Mouse (Mus musculus) stomach, embryonic 16.5 days (tissue): ENCODE data around the gene Rundc3a. TPM values are rescaled to one million over a fixed set of nuclear protein-coding genes. Genes with fewer than 3 reads are reported as not detected.
"Not testable (repeated sequence)": the region's sequence is repeated elsewhere in the genome, so short reads cannot be mapped to it uniquely, and the experiment has no call there.

Source experiments
- ATAC-seq: fragments of 200-750 bp; cut with Nextera tagmentation; 2 replicates; pipeline ENCODE4 v1.8.0; 2017; ENCODE audit warnings: moderate number of reproducible peaks, moderate TSS enrichment; ENCODE audit not compliant: insufficient read depth, low FRiP score
- H3K27ac ChIP-seq: fragments of 300-500 bp; sonication (generic); 2 replicates; pipeline ENCODE4 v1.5.1; 2014; ENCODE audit warnings: low read length
- H3K27me3 ChIP-seq: fragments of 300-500 bp; sonication (generic); 2 replicates; pipeline ENCODE4 v1.6.1; 2014; ENCODE audit warnings: low read length, control low read depth, mixed read lengths; ENCODE audit not compliant: control insufficient read depth, insufficient read depth
- H3K36me3 ChIP-seq: fragments of 300-500 bp; sonication (generic); 2 replicates; pipeline ENCODE4 v1.6.1; 2014; ENCODE audit warnings: low read length; ENCODE audit not compliant: control insufficient read depth, insufficient read depth
- H3K4me1 ChIP-seq: fragments of 300-500 bp; sonication (generic); 2 replicates; pipeline ENCODE4 v1.6.1; 2014; ENCODE audit warnings: low read length, control low read depth, mixed read lengths; ENCODE audit not compliant: control insufficient read depth, insufficient read depth
- H3K4me2 ChIP-seq: fragments of 300-500 bp; sonication (generic); 2 replicates; pipeline ENCODE4 v1.6.1; 2014; ENCODE audit warnings: low read depth, low read length, mixed read lengths
- H3K4me3 ChIP-seq: fragments of 300-500 bp; sonication (generic); replicated peaks from 2 replicates; pipeline ENCODE4 v1.5.1; 2014; ENCODE audit warnings: mild to moderate bottlenecking, low read length
- H3K9ac ChIP-seq: fragments of 300-500 bp; sonication (generic); 2 replicates; pipeline ENCODE4 v1.6.1; 2014; ENCODE audit warnings: low read length
- H3K9me3 ChIP-seq: fragments of 300-500 bp; sonication (generic); replicated peaks from 2 replicates; pipeline ENCODE4 v1.6.1; 2016; ENCODE audit warnings: low read length, control low read depth; ENCODE audit not compliant: control insufficient read depth
- WGBS: fragments of 180-500 bp; shearing (Covaris S2); extraction: QIAGEN DNeasy Blood & Tissue Kit; methylation state at CpG from one replicate; pipeline ENCODE4 v1.1.7; 2014; 5-methylcytosine and 5-hydroxymethylcytosine counted together
- polyA plus RNA-seq: library from polyadenylated mRNA; unstranded; fragments of >200 nt; fragmentation: Nextera tagmentation; extraction: Ambion mirVana; gene quantifications from 2 replicates; pipeline ENCODE4 v1.2.1, GENCODE M21; 2015

Rundc3a gene
- polyA plus RNA-seq, 1 experiment from 2014 or later: 7.6 TPM

- Histone ChIP-seq H3K27ac (no peak overlapping the region), H3K36me3 (no peaks in the 10 kb centered on the region), H3K4me2 (no peak overlapping the region), H3K9ac (no peak overlapping the region), H3K27me3 (no peaks in the 10 kb centered on the region), H3K4me1 (no peaks in the 10 kb centered on the region), H3K4me3 (no peak overlapping the region), H3K9me3 (no peaks in the 10 kb centered on the region)
- no peak for ATAC-seq
- WGBS: 58% methylated on average over 4 of the region's 4 CpGs
Observed at GRCm38 (mm10) chr11:102365699-102366098, 27.5 kb upstream of the Rundc3a start.

- H3K27ac ChIP-seq, H3K4me1 ChIP-seq, H3K9ac ChIP-seq, H3K4me3 ChIP-seq, ATAC-seq, H3K4me2 ChIP-seq, H3K36me3 ChIP-seq, H3K9me3 ChIP-seq, H3K27me3 ChIP-seq: not testable (repeated sequence)
- WGBS: 77% methylated on average over 8 of the region's 8 CpGs
Observed at GRCm38 (mm10) chr11:102366103-102366502, 27.1 kb upstream of the Rundc3a start, which contains the start of gene Slc4a1. Slc4a1 (minus strand) TSS chr11:102366203.

GRCm38 (mm10) chr11:102367504-102368280 lies 25.5 kb upstream of the Rundc3a start:
- Histone ChIP-seq H3K36me3 (no peaks in the 10 kb centered on the region), H3K4me2 (no peak overlapping the region), H3K9me3 (no peaks in the 10 kb centered on the region), H3K9ac (no peak overlapping the region), H3K27ac (no peak overlapping the region), H3K4me3 (no peak overlapping the region), H3K4me1 (no peaks in the 10 kb centered on the region), H3K27me3 (no peaks in the 10 kb centered on the region)
- no peak for ATAC-seq
- 72% methylated on average over 9 of the region's 9 CpGs for WGBS

GRCm38 (mm10) chr11:102368347-102368746 lies 24.9 kb upstream of the Rundc3a start:
- H3K9ac ChIP-seq: no peak overlapping the region
- H3K4me3 ChIP-seq: no peak overlapping the region
- no peak for ATAC-seq
- H3K27ac ChIP-seq: no peak overlapping the region
- H3K4me1 ChIP-seq: no peaks in the 10 kb centered on the region
- H3K9me3 ChIP-seq: no peaks in the 10 kb centered on the region
- no peaks in the 10 kb centered on the region for H3K27me3 ChIP-seq
- no peak overlapping the region for H3K4me2 ChIP-seq
- no peaks in the 10 kb centered on the region for H3K36me3 ChIP-seq
- WGBS: 81% methylated on average over 5 of the region's 5 CpGs

GRCm38 (mm10) chr11:102369263-102369662 lies 23.9 kb upstream of the Rundc3a start:
- H3K27ac ChIP-seq: no peak overlapping the region
- no peaks in the 10 kb centered on the region for H3K27me3 ChIP-seq
- H3K4me2 ChIP-seq: no peak overlapping the region
- no peaks in the 10 kb centered on the region for H3K9me3 ChIP-seq
- 69% methylated on average over 4 of the region's 4 CpGs for WGBS
- no peaks in the 10 kb centered on the region; the same call in 1 of the 2 replicates for H3K4me1 ChIP-seq
- no peak for ATAC-seq
- no peak overlapping the region for H3K4me3 ChIP-seq
- no peak overlapping the region for H3K9ac ChIP-seq
- no peaks in the 10 kb centered on the region for H3K36me3 ChIP-seq

- no peak overlapping the region for H3K4me2 ChIP-seq
- no peak for ATAC-seq
- no peaks in the 10 kb centered on the region for H3K36me3 ChIP-seq
- WGBS: 40% methylated on average over 7 of the region's 7 CpGs
- no peak overlapping the region for H3K27ac ChIP-seq
- H3K9me3 ChIP-seq: no peaks in the 10 kb centered on the region
- H3K27me3 ChIP-seq: no peaks in the 10 kb centered on the region
- H3K4me1 ChIP-seq: peaks cover 6% of the 10 kb centered on the region
- H3K9ac ChIP-seq: no peak overlapping the region
- H3K4me3 ChIP-seq: no peak overlapping the region
Observed at GRCm38 (mm10) chr11:102370285-102370684, 22.9 kb upstream of the Rundc3a start.

GRCm38 (mm10) chr11:102371926-102372685 lies 21.1 kb upstream of the Rundc3a start:
- Histone ChIP-seq H3K27ac (no peak overlapping the region), H3K4me1 (peaks cover 20% of the 10 kb centered on the region), H3K4me2 (no peak overlapping the region), H3K27me3 (no peaks in the 10 kb centered on the region), H3K9ac (no peak overlapping the region), H3K4me3 (no peak overlapping the region), H3K9me3 (no peaks in the 10 kb centered on the region), H3K36me3 (no peaks in the 10 kb centered on the region)
- WGBS: 86% methylated on average over 12 of the region's 12 CpGs
- ATAC-seq: no peak

- Histone ChIP-seq H3K4me1 (peaks cover 20% of the 10 kb centered on the region), H3K36me3 (no peaks in the 10 kb centered on the region), H3K27ac (no peak overlapping the region), H3K9me3 (no peaks in the 10 kb centered on the region), H3K27me3 (no peaks in the 10 kb centered on the region), H3K4me3 (no peak overlapping the region), H3K9ac (no peak overlapping the region), H3K4me2 (no peak overlapping the region)
- WGBS: 46% methylated on average over 14 of the region's 14 CpGs
- no peak for ATAC-seq
Observed at GRCm38 (mm10) chr11:102372936-102373335, 20.3 kb upstream of the Rundc3a start.

- Histone ChIP-seq H3K27ac (no peak overlapping the region), H3K27me3 (no peaks in the 10 kb centered on the region), H3K4me3 (no peak overlapping the region), H3K4me2 (no peak overlapping the region), H3K4me1 (peaks cover 20% of the 10 kb centered on the region), H3K9me3 (no peaks in the 10 kb centered on the region), H3K36me3 (no peaks in the 10 kb centered on the region), H3K9ac (no peak overlapping the region)
- 31% methylated on average over 2 of the region's 2 CpGs for WGBS
- ATAC-seq: no peak
Observed at GRCm38 (mm10) chr11:102373646-102374045, 19.6 kb upstream of the Rundc3a start.
